Mouse (Mus musculus) embryonic facial prominence, embryonic 13.5 days (tissue): ENCODE data around the gene Tns4. TPM values are rescaled to one million over a fixed set of nuclear protein-coding genes. Genes with fewer than 3 reads are reported as not detected.

Experiments used
- ATAC-seq: fragments of 200-750 bp; cut with Nextera tagmentation; 2 replicates; pipeline ENCODE4 v1.8.0; 2017; ENCODE audit warnings: low read depth; ENCODE audit not compliant: insufficient number of reproducible peaks, insufficient read depth, low FRiP score, low TSS enrichment
- H3K27ac ChIP-seq: fragments of 300-500 bp; sonication (generic); 2 replicates; pipeline ENCODE4 v1.5.1; 2015; ENCODE audit warnings: moderate library complexity, mild to moderate bottlenecking, inconsistent platforms
- H3K27me3 ChIP-seq: fragments of 300-500 bp; sonication (generic); 2 replicates; pipeline ENCODE4 v1.6.1; 2015; ENCODE audit warnings: mild to moderate bottlenecking, inconsistent platforms
- H3K36me3 ChIP-seq: fragments of 300-500 bp; sonication (generic); 2 replicates; pipeline ENCODE4 v1.6.1; 2015; ENCODE audit warnings: mild to moderate bottlenecking, inconsistent platforms
- H3K4me1 ChIP-seq: fragments of 300-500 bp; sonication (generic); 2 replicates; pipeline ENCODE4 v1.6.1; 2015; ENCODE audit warnings: inconsistent platforms
- H3K4me2 ChIP-seq: fragments of 300-500 bp; sonication (generic); 2 replicates; pipeline ENCODE4 v1.6.1; 2015; ENCODE audit warnings: moderate library complexity, mild to moderate bottlenecking, inconsistent platforms
- H3K4me3 ChIP-seq: fragments of 300-500 bp; sonication (generic); 2 replicates; pipeline ENCODE4 v1.5.1; 2015; ENCODE audit warnings: mild to moderate bottlenecking, inconsistent platforms
- H3K9ac ChIP-seq: fragments of 300-500 bp; sonication (generic); 2 replicates; pipeline ENCODE4 v1.6.1; 2015; ENCODE audit warnings: mild to moderate bottlenecking, inconsistent platforms
- H3K9me3 ChIP-seq: fragments of 300-500 bp; sonication (generic); 2 replicates; pipeline ENCODE4 v1.6.1; 2016; ENCODE audit warnings: inconsistent platforms
- WGBS: fragments of 180-500 bp; shearing (Covaris S2); methylation state at CpG from one replicate; pipeline ENCODE4 v1.1.7; 2015; ENCODE audit warnings: mixed read lengths; 5-methylcytosine and 5-hydroxymethylcytosine counted together
- polyA plus RNA-seq: library from polyadenylated mRNA; unstranded; fragments of >200 nt; fragmentation: Nextera tagmentation; extraction: Ambion mirVana; gene quantifications from 2 replicates; pipeline ENCODE4 v1.2.1, GENCODE M21; 2015

Gene Tns4
- polyA plus RNA-seq, 1 experiment from 2014 or later = 0.53 TPM

DNA sequence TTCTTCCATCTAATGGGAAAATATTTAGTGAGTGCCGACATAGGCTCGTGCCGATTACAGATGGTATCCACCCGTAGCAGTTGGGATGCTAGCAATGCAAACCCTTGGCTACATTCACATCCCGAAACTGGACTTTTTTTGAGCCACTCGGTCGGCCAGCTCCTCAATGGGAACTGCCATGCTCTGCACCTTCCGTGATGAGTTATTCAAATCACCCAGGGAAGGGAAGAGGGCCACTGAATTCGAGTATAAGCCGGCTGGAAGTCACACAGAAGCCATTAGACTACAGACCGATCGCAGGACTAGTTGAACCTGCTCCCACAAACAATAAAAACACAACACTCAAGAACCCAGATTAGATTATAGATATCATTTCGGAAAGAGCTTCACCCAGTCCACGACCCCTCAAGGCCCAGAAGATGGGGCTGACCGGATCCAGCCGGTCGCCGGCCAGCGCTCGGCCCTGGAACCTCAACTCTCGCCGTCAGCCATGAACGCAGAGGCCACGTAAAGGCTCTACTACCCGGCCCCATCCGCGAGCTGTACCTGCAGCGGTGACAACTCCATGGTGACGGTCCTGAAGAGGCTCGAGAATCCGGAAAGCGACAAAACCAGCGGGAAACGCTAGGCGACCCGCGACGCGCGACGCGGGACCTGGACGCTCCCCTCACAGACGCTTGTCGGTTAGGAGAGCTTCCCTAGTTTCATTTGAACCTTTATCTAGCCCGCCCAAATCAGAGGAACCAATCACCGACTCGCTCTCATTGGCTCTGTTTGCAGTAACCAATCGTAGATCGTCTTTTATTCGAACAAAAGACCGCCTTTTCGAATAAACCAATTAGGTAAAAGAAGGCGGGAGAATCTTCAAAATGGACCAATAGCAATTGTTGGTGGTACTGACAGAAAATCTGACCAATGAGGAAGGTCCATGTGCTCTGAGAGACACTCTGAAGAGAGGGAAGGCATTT is 65.3 kb downstream of the Tns4 start, which contains the start of gene Top2a:
Gene Top2a, minus strand, starts transcription at position 690 of the 968 bp plus-strand sequence.
- Histone ChIP-seq H3K9me3 (no peaks in the 10 kb centered on the region), H3K9ac (peak within 1 kb of the TSS; percentile 83), H3K4me3 (peak within 1 kb of the TSS; percentile 70), H3K4me2 (peak within 1 kb of the TSS; percentile 70), H3K36me3 (peaks cover 29% of the 10 kb centered on the region), H3K4me1 (peaks cover 20% of the 10 kb centered on the region), H3K27me3 (no peaks in the 10 kb centered on the region), H3K27ac (peak within 1 kb of the TSS; percentile 69)
- WGBS = under 1% methylated on average over 54 of the region's 54 CpGs
- peak; percentile 93 for ATAC-seq

DNA sequence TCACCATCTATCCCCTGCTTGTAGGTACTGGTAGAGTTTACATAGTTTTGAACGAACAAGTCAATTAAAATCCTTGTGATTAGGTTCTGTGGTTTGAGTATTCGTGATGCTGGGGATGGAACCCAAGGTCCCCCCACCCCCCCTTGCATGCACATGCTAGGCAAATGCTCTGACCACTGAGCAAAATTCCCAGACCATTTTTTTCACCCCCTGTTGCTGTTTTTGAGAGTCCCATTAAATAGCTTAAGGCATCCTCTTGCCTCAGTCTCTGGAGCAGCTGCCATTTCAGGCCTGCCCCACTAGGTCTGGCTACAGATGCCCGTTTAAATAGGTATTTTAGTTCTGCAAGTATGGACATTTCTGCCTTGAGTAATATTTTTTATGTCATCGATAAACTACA is 66.0 kb downstream of the Tns4 start:
- no peak for ATAC-seq
- 7% methylated on average over 4 of the region's 4 CpGs for WGBS
- H3K27ac ChIP-seq = no peak overlapping the region
- H3K9ac ChIP-seq = peak overlapping the region; percentile 83
- H3K4me1 ChIP-seq = peaks cover 20% of the 10 kb centered on the region
- H3K9me3 ChIP-seq = no peaks in the 10 kb centered on the region
- H3K4me3 ChIP-seq = peak overlapping the region; percentile 70
- H3K36me3 ChIP-seq = peaks cover 34% of the 10 kb centered on the region
- H3K4me2 ChIP-seq = peak overlapping the region; percentile 70
- no peaks in the 10 kb centered on the region for H3K27me3 ChIP-seq

GRCm38 (mm10) chr11:99022384-99022933 is 66.6 kb downstream of the Tns4 start:
- Histone ChIP-seq H3K27ac (no peak overlapping the region), H3K4me1 (peaks cover 20% of the 10 kb centered on the region), H3K27me3 (no peaks in the 10 kb centered on the region), H3K4me3 (peak overlapping the region; percentile 70), H3K9ac (no peak overlapping the region), H3K4me2 (peak overlapping the region; percentile 70), H3K36me3 (peaks cover 41% of the 10 kb centered on the region), H3K9me3 (no peaks in the 10 kb centered on the region)
- 81% methylated on average over 5 of the region's 5 CpGs for WGBS
- ATAC-seq = no peak

DNA sequence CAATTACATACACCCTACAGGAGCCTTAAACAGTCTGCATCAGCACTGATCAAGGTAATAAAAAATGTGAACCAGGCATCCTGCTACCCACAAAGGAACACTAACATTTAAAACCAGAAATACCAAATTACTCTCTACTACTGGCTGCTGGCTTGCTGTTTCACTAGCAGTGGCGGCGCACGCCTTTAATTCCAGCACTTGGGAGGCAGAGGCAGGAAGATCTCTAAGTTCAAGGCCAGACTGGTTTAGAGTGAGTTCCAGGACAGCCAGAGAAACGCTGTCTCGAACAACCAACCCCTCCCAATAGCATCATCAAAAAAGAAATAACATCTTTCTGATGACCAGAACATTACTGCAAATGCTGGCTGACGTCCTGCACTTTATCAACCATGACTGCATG is 69.3 kb downstream of the Tns4 start:
- 93% methylated on average over 6 of the region's 6 CpGs for WGBS
- no peak overlapping the region for H3K27ac ChIP-seq
- ATAC-seq = no peak
- no peak overlapping the region for H3K4me2 ChIP-seq
- H3K4me3 ChIP-seq = no peak overlapping the region
- no peaks in the 10 kb centered on the region for H3K9me3 ChIP-seq
- peaks cover 19% of the 10 kb centered on the region for H3K4me1 ChIP-seq
- peaks cover 61% of the 10 kb centered on the region for H3K36me3 ChIP-seq
- H3K27me3 ChIP-seq = no peaks in the 10 kb centered on the region
- H3K9ac ChIP-seq = no peak overlapping the region

Other genes with a start within 250 kb of the Tns4 start
- gene Wipf2, start 225.7 kb downstream of the Tns4 start, polyA plus RNA-seq = 6.3 and 6.8 TPM in 2 replicates
- gene Cdc6, start 181.5 kb downstream of the Tns4 start, polyA plus RNA-seq = 26.9 and 31.5 TPM in 2 replicates
- gene Rara, start 161.5 kb downstream of the Tns4 start, polyA plus RNA-seq = 39.4 and 44.7 TPM in 2 replicates
- gene Gjd3, start 106.3 kb downstream of the Tns4 start, polyA plus RNA-seq = 0.34 and 0.44 TPM in 2 replicates
- 272 and 279 TPM in 2 replicates for gene Top2a, start 65.1 kb downstream of the Tns4 start, polyA plus RNA-seq
- gene Igfbp4, start 48.1 kb downstream of the Tns4 start, polyA plus RNA-seq = 1,128 and 1,158 TPM in 2 replicates
- 0.30 and 0.69 TPM in 2 replicates for gene Ccr7, start 65.8 kb upstream of the Tns4 start, polyA plus RNA-seq
- gene Smarce1, start 141.7 kb upstream of the Tns4 start, polyA plus RNA-seq = 307 and 334 TPM in 2 replicates
- gene Krt222, start 154.8 kb upstream of the Tns4 start, polyA plus RNA-seq = 0.41 and 0.42 TPM in 2 replicates
- gene Krt24, start 196.0 kb upstream of the Tns4 start, polyA plus RNA-seq = 0.32 and 0.44 TPM in 2 replicates
- gene Krt25, start 233.6 kb upstream of the Tns4 start, polyA plus RNA-seq = 0.12 and 0.34 TPM in 2 replicates
- 0.14 TPM in 1 of 2 replicates, not detected in the other for gene Krt26, start 248.7 kb upstream of the Tns4 start, polyA plus RNA-seq